Mouse (Mus musculus): ENCODE measurements around the gene Apoo. TPM values are rescaled to one million over a fixed set of nuclear protein-coding genes. Genes with fewer than 3 reads are reported as not detected.
A peak's percentile ranks its signal among the peaks of the same experiment; 100 is the strongest.

Apoo gene
- total and polyA plus RNA-seq, 3 experiments: 21.3 to 89.8 (median 42.4) TPM

DNA sequence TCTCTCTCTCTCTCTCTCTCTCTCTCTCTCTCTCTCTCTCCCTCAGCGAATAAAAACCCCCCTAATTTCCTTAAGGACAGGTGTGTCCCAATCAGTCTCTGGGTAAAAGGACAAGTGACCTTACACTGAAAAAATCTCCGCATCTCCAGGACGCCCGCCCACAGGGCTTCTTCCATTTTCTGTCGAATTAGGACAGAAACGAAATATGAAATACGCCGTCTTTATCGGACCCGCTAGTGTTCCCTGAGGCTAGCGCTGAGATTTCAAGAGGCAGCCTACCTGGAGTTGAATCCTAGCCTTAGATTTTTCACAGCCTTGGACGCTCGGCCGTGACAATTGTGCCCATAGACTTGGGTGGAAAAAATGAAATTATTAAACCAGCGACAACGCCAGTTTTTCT lies 888 bp upstream of the Apoo start:
- dilution Hi-C loops (cut with MboI; ENCODE audit: extremely low pct_ligation_motif_present, extremely low pct_unique_long_range_greater_than_20kb, low sequenced_read_pairs): no loop called here
- Histone ChIP-seq H3K27me3 (replicated peaks) (peaks cover 3% of the 10 kb centered on the region), H3K4me2 (ENCODE audit: insufficient read depth, low read depth, poor library complexity, severe bottlenecking) (peak overlapping the region; percentile 84), H3K79me2 (replicated peaks; ENCODE audit: control insufficient read depth, extremely low read depth, insufficient read depth, poor library complexity, severe bottlenecking) (no peaks in the 10 kb centered on the region), H3K4me1 (ENCODE audit: control insufficient read depth in 1 of 2, insufficient read depth in 2 of 2) (peaks cover 0 to 11% of the 10 kb centered on the region in 2 experiments; a peak in 2 of 4 replicates), H3K9me3 (replicated peaks; ENCODE audit: low read length) (no peaks in the 10 kb centered on the region), H3K27ac (ENCODE audit: insufficient read depth, low read depth) (no peak overlapping the region), H3K36me3 (replicated peaks in 1 of 2; ENCODE audit: control insufficient read depth in 1 of 2, insufficient read depth in 1 of 2, low read length in 1 of 2) (no peaks in the 10 kb centered on the region), H3K9ac (ENCODE audit: insufficient read depth, low read depth) (no peak overlapping the region), H3K4me3 (replicated peaks in 1 of 3; ENCODE audit: low read depth in 2 of 3, low read length in 2 of 3, poor library complexity in 1 of 3) (peak overlapping the region in 1 of 3 experiments; percentile 20)
- TF ChIP-seq NRF1 (IDR thresholded peaks at IDR 0.05; ENCODE audit: low read depth, low read length) (no peak), MAFK (IDR thresholded peaks at IDR 0.05; ENCODE audit: insufficient replicate concordance, low read length) (no peak), ZC3H11A (IDR thresholded peaks at IDR 0.05; ENCODE audit: low read depth, low read length) (no peak)
- DNase-seq (ENCODE audit: extremely low read depth): no peak
- in situ Hi-C loops (cut with MboI; ENCODE audit: low pct_ligation_motif_present, low pct_unique_long_range_greater_than_20kb, low sequenced_read_pairs): no loop called here

DNA sequence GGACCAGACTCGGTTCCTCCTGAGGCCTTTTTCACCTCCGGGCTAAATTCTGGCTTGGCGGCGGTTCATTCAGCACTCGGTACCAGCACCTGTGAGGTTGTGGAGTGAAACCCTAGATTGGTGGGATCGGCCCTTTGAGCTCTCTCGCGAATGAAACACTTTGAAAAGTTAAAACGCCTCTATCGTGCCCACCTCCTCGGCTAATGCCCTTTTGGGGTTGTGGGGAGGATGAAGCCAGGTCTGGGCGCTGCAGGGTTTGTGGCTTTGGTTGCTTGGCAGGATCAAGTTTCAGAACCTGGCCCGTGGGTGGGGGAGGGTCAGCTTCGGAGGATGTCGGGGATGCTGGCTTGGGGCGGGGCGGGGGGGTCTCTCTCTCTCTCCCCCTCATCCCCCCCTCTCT lies 331 bp downstream of the Apoo start:
- TF ChIP-seq KAT2A (IDR thresholded peaks at IDR 0.05; ENCODE audit: insufficient replicate concordance, low read length) (no peak), BHLHE40 (IDR thresholded peaks at IDR 0.05; ENCODE audit: low read depth, low read length) (no peak), NELFE (IDR thresholded peaks at IDR 0.05; ENCODE audit: low read depth, low read length) (no peak), POLR2A (IDR thresholded peaks at IDR 0.05; ENCODE audit: low read depth, low read length) (no peak), CHD1 (IDR thresholded peaks at IDR 0.05; ENCODE audit: low read depth, low read length) (no peak), RCOR1 (conservative IDR thresholded peaks at IDR 0.05; ENCODE audit: low read depth, low read length) (no peak), EP300 (IDR thresholded peaks at IDR 0.05; ENCODE audit: low read length) (no peak), CTCF (conservative IDR thresholded peaks at IDR 0.05 in 1 of 2, IDR thresholded peaks at IDR 0.05 in 1 of 2; ENCODE audit: low read depth in 2 of 2, low read length in 2 of 2) (no peak), ZNF384 (IDR thresholded peaks at IDR 0.05; ENCODE audit: low read depth, low read length) (no peak), TBP (conservative IDR thresholded peaks at IDR 0.05; ENCODE audit: low read depth, low read length) (no peak), ETS1 (conservative IDR thresholded peaks at IDR 0.05; ENCODE audit: low read depth, low read length) (no peak)
- Histone ChIP-seq H3K79me2 (replicated peaks; ENCODE audit: control insufficient read depth, extremely low read depth, insufficient read depth, poor library complexity, severe bottlenecking) (no peaks in the 10 kb centered on the region), H3K27me3 (replicated peaks) (peaks cover 3% of the 10 kb centered on the region), H3K27ac (ENCODE audit: insufficient read depth, low read depth) (no peak overlapping the region), H3K9me3 (replicated peaks; ENCODE audit: low read length) (no peaks in the 10 kb centered on the region), H3K4me3 (replicated peaks in 1 of 3; ENCODE audit: low read depth in 2 of 3, low read length in 2 of 3, poor library complexity in 1 of 3) (peak overlapping the region; percentile 63 to 68 (median 64)), H3K4me2 (ENCODE audit: insufficient read depth, low read depth, poor library complexity, severe bottlenecking) (peak overlapping the region; percentile 71; the same call in 1 of the 2 replicates), H3K9ac (ENCODE audit: insufficient read depth, low read depth) (peak overlapping the region; percentile 70; the same call in 1 of the 2 replicates), H3K4me1 (ENCODE audit: control insufficient read depth in 1 of 2, insufficient read depth in 2 of 2) (peaks cover 0 to 11% of the 10 kb centered on the region in 2 experiments; a peak in 2 of 4 replicates), H3K36me3 (replicated peaks in 1 of 2; ENCODE audit: control insufficient read depth in 1 of 2, insufficient read depth in 1 of 2, low read length in 1 of 2) (no peaks in the 10 kb centered on the region)
- in situ Hi-C loops (cut with MboI; ENCODE audit: low pct_ligation_motif_present, low pct_unique_long_range_greater_than_20kb, low sequenced_read_pairs): no loop called here
- dilution Hi-C loops (cut with MboI; ENCODE audit: extremely low pct_ligation_motif_present, extremely low pct_unique_long_range_greater_than_20kb, low sequenced_read_pairs): no loop called here
- peak; percentile 20 for DNase-seq (ENCODE audit: extremely low read depth)

DNA sequence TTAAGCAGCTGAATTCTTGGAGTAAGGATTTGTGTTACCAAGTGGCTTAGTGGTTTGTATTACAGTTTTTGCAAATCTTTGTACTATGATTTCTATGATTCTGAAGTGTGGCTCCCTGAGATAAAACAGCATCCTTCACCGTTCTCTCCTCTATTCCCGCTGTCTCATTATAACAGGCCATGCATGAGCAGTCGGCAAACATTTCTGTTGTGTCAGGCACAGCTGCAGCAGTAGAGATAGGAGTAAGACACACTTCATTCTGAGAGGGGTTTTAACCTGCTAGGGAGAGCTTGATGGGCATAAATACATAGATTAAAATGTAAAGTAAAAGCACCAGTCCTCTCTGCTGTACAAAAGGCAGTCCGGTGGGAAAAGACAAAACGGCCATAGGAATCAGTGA lies 11.8 kb downstream of the Apoo start:
- Histone ChIP-seq H3K4me2 (ENCODE audit: insufficient read depth, low read depth, poor library complexity, severe bottlenecking) (no peak overlapping the region), H3K79me2 (replicated peaks; ENCODE audit: control insufficient read depth, extremely low read depth, insufficient read depth, poor library complexity, severe bottlenecking) (no peaks in the 10 kb centered on the region), H3K27ac (ENCODE audit: insufficient read depth, low read depth) (no peak overlapping the region), H3K36me3 (replicated peaks in 1 of 2; ENCODE audit: control insufficient read depth in 1 of 2, insufficient read depth in 1 of 2, low read length in 1 of 2) (peaks cover 5 to 27% of the 10 kb centered on the region in 2 experiments), H3K4me1 (ENCODE audit: control insufficient read depth in 1 of 2, insufficient read depth in 2 of 2) (no peaks in the 10 kb centered on the region), H3K27me3 (replicated peaks) (no peaks in the 10 kb centered on the region), H3K9me3 (replicated peaks; ENCODE audit: low read length) (no peaks in the 10 kb centered on the region), H3K9ac (ENCODE audit: insufficient read depth, low read depth) (no peak overlapping the region), H3K4me3 (replicated peaks in 1 of 3; ENCODE audit: low read depth in 2 of 3, low read length in 2 of 3, poor library complexity in 1 of 3) (no peak overlapping the region)
- no peak for DNase-seq (ENCODE audit: extremely low read depth)
- TF ChIP-seq IRF4 (IDR thresholded peaks at IDR 0.05; ENCODE audit: low read depth, low read length) (no peak), E2F4 (IDR thresholded peaks at IDR 0.05; ENCODE audit: insufficient replicate concordance, low read depth, low read length) (no peak), POLR2AphosphoS2 (IDR thresholded peaks at IDR 0.05; ENCODE audit: low read depth, low read length) (no peak), ELF1 (IDR thresholded peaks at IDR 0.05; ENCODE audit: low read depth, low read length) (no peak)
- in situ Hi-C loops (cut with MboI; ENCODE audit: low pct_ligation_motif_present, low pct_unique_long_range_greater_than_20kb, low sequenced_read_pairs) (no loop called here), dilution Hi-C loops (cut with MboI; ENCODE audit: extremely low pct_ligation_motif_present, extremely low pct_unique_long_range_greater_than_20kb, low sequenced_read_pairs) (no loop called here)

Data from CH12.LX (cell line).